Mouse (Mus musculus): ENCODE results near the gene Rasgef1a.

DNA sequence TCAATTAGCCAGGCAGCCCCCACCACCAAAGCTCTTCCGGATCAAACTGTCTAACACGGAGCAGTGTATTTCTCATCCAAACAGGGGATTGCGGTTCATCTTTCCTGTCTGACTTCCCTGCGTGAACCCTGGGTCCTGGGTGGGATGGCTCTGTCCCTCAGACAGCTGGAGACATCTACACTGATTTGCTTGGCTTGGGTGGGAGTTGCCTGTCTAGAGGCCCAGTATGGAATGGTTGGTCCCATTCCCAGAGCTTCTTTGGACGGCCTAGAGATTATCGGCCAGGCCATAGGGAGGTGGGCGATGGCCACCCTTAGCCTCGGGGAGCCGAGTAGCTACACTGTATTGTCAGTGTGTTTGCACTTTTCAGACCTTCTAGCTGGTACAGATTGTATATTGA is 79.6 kb downstream of the Rasgef1a start:
- TF ChIP-seq CTCF (IDR thresholded peaks at IDR 0.05; ENCODE audit: extremely low read depth, insufficient read depth, insufficient read length, insufficient replicate concordance) (no peak), POLR2A (IDR thresholded peaks at IDR 0.05; ENCODE audit: low read depth, low read length) (no peak)

Data from spleen, adult 2 months (tissue).